Mouse (Mus musculus) thymus, postnatal 10 days (tissue): ENCODE data around the gene Dock9.
A peak's percentile ranks its signal among the peaks of the same experiment; 100 is the strongest.

Experiments
- DNase-seq, 2 experiments: peaks; one replicate each; pipeline ENCODE4 v3.0.0; 2021; ENCODE audit warnings: low spot score in 2 of 2

The Dock9 gene

DNA sequence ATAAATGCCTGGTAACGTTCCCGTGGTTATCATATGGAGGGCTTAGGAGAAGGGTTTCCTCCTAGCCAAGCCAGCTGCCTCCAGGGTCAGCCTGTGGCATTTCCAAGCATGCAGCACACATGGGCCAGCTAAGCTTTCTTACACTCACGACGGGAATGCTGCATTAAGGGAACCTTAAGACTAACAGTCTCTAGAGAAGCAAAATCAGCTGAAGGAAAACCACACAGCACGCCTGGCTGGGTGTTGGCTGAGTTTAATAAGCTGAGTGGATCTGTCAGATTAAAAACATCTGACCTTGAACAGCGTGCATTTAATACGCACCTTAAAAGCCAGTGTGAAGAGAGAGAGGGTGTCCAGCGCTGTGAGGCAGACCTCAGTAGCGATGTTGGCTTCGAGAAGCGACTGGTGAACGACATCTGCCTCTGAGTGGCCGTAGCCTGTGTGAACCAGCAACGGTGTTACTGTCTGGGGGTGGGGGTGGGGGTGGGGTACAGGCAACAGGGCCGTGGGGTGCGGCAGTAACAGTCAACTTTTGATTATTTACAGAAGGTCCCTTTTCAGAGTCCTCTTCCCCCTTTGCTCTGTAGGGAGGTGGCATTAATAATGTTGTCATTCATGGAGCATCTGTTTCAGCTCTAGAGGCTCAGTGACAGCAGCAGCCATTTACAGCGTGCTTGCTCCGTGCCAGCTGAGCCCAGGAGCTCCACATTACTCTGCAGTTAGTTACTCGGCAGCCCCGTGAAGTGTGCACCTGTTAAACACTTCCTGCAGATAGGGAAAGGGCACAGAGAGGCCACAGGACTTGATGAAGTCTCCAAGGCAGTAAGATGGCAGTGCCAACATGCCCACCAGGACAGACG is 211.5 kb downstream of the Dock9 start:
- DNase-seq, result no peak

GRCm38 (mm10) chr14:121579055-121579454 is 218.6 kb downstream of the Dock9 start:
- peak; percentile 30 to 61 for DNase-seq

DNA sequence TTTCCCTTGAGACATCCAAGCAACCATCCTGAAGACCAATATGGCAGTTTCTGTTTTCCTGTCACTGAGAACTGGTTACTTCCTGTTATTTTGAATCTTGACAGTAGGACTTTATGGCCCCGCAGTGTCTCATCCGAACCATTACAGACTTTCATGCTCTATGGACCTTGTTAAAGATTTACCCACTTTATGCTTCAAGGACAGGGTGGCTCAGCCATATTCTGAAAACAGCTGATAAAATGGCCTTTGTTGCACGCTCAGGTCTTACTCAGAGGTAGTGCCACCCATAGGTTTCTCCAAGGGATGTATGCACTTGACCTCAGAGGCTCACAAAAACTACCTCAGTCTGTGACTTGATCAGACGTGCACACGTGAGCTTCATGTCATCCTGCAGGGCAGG is 224.2 kb downstream of the Dock9 start:
- DNase-seq, result no peak

GRCm38 (mm10) chr14:121566794-121567201 is 230.8 kb downstream of the Dock9 start:
- no peak for DNase-seq

DNA sequence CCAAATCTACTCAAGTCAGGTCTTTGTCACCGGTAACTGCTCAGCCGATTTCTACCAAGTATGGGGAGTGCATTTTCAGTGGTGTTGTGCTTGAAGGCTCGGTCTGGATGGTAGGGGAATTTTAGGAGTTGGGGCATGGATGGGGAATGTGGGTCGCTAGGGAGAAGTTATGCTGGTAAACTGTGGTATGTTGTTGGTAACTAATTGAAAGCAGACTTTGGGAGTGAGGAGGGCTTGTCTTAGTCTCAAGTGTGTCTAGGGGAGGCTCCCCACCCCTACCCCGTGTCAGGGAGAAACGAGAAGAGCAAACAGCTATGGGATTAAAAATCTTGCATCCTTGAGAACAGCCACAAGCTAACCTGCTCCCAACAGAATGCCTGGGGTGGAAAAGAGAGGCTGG is 231.7 kb downstream of the Dock9 start:
- DNase-seq, result no peak

DNA sequence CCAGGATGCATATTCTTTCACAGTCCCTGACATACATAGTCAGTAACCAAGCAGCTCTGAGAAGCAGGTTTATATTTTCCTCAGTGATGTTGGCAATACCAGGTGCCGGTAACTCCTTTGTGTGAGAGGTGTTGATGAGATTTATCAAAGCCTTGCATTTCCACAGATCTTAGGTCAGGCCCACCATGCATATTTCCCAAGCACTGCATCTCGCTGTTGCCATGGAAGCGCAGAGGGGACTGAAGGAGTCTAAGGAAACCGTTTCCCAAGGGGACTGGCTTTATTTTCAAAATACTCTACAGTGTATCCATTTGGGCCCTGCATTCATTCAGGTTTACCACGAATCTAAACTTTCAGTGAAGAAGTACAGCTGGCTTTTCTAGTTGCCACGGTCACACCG is 233.0 kb downstream of the Dock9 start:
- DNase-seq, result no peak

- no peak for DNase-seq
These were observed 233.7 kb downstream of the Dock9 start for GRCm38 (mm10) chr14:121563954-121564353.

GRCm38 (mm10) chr14:121559026-121559425 is 238.6 kb downstream of the Dock9 start:
- no peak for DNase-seq

DNA sequence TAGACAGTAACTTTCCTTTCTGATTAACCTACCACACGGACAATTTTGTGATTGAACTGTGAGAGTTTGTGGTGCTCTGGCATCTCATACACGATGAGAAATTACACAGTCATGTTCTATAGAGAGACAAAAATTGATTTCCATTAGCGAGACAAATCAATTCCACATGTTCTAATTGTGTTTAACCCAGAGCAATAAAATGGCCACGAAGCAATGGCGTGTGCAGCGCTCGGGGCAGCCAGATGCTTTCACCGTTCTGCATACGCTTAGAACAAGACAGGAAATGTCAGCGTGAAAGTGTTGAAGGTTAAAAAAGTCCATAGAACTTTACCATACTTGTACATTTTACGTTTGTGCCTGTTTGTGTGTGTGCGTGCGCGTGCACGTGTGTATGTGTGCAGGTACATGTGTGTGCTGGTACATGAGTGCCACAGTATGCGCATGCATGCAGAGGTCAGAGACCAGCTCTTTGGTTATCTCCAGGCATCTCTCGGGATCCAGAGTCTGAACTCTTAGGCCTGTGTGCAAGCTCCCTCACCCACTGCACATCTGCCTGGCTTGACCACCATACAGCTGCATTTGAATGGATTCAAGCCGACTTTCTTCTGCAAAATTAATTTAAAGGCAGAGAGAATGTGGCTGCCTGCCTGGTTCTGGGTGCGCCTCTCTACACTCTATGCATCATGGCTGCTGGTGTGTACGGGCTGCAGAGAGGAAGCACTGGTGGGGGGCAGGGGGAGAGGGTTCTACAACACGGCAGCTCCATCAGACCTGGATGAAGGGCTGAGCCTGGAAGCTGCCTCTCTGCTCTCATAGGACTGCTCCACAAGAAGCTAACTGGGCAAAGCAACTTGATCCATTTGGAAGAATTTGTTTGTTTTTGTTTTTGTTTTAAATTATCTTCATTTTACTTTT is 241.0 kb downstream of the Dock9 start:
- no peak for DNase-seq

DNA sequence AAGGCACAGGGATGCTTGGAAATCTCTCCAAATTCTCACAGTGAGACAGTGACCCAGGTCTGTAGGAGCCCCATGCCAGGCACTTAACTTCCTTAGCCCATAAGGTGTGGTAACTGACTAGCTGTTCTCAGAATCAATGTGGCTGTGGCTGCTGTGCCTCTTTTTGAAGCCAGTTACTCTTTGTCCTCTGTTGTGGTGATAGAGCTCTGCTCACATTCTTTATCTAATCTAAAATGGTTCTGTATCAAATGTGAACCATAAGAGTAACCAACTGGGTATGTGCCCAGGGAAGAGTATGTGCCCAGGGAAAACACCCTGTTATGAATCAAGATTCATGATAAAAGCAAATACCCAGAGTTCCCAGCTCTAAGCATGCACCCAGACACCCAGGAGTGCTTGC is 243.9 kb downstream of the Dock9 start:
- no peak for DNase-seq

- DNase-seq, result peak; percentile 16 to 30
These were observed 245.1 kb downstream of the Dock9 start for GRCm38 (mm10) chr14:121552586-121552985.

DNA sequence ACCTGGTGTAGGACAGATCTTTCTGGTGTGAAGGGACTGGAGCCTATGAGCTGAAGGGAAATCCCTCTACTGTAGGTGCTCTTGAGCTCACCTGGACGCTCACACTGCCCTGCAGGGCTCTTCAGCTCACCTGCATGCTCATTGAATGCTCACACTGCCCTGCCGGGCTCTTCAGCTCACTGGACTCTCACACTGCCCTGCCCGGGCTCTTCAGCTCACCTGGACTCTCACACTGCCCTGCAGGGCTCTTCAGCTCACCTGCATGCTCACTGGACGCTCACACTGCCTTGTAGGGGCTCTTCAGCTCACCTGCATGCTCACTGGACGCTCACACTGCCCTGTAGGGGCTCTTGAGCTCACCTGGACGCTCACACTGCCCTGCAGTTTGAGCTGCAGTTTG is 247.8 kb downstream of the Dock9 start:
- DNase-seq, result no peak

- DNase-seq, result no peak
These were observed 249.9 kb downstream of the Dock9 start for GRCm38 (mm10) chr14:121547745-121548144.

DNA sequence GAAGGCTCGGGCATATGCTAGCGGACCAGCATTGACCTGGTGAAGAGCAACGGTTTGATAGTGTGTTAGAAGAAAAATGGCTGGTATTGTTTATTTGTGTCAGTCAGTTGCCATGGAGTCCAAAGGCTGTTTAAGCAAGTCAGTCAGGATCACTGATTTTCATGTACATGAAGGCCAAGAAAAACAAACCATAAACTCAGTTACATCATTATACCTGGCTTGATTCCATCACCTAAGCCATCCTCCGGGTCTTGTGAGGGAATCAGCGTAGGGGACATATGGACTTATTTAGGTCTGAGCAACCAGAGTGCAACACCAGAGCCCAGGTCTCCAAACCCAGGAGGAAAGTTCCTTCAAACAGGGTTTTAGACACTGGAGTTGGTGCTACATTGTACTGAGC is 251.0 kb downstream of the Dock9 start:
- no peak for DNase-seq

DNA sequence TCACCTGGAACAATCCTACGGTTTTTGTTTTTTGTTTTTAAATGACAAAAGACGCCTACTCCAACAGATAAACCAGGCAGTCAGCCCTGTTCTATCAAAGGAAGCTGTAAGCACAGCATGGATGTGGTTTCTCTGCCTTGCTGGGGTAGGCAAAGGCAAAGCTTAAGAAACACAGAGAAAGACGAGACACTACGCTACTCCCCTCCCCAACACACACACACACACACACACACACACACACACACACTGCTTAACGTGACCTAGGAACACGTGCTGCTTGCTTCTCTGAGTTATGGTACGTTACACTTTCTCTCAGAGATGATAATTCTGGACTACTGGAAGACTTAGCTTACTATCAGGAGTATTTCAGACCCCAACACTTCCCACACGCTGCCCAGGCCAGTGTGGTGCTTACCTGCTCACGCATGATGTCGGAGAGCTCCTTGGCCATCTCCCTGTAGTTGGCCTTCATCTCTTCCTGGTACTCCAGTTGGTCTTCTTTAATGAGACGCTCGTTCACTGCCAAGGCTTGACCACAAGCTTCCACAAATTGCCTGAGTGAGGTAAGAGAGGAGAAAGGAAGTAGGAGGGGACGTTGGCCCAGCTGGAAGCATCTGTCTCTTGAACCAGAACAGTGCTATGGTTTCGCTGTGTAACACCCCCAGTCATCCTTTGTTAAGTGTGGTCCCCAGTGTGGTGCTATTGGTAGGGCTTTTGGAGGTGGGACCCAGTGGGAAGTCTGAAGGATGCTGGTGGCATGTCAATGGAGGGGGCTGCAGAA is 251.9 kb downstream of the Dock9 start:
- no peak for DNase-seq

DNA sequence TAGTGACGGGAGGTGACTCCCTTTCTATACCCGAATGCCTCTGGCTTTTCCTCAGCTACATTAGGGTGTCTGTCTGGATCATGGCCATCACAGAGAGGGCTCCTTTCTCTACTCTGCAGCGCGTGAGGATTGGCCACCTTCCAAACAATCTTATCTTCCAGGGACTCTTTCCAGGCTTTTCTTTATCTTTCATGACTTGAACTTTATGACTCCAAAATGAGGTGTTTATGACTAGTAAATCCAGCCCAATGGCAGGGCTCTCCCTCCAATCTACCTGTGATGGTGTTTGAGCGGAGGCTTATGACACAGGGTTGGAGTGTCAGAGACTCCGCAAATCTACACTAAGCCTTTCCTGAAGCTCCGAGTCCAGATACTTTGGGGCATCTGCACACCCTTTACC is 256.4 kb downstream of the Dock9 start:
- no peak for DNase-seq

DNA sequence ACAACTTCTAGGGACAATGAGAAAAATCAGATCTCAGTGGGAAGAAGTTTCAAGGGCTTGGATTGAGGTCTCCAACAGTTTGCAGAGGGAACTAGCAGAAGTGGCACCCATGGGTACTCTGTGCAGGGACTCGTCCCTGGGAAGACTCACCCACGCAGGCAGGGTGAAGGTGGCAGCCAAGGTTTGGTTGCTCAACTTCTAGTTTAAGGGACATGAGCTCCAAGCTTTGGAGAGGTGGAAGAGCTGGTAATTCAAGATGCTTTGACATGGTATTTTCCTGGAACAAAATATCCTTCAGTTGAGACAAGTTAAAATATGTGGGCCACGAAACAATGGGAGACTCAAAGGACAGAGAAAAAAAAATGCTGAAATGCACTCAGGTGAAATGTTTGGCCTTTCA is 263.1 kb downstream of the Dock9 start:
- no peak for DNase-seq

DNA sequence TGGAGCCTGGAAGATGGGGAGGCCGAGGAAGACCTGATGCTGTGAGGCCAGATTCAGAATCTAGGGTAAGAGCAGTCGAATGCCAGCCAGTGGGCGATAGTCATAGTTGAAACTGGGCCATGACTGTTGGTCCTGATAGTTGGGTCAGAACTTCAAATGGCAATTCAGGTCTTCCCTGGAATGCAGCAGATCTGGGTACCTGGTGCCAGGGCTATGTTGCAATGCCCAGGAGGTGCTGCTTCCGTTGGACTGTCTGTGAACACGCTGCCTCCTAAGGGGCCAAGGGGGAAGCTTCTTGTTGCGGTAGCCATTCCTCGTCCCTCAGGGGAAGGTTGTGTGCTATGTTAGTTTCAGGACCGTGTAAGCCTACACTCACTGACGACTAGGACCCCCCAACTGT is 266.8 kb downstream of the Dock9 start:
- no peak for DNase-seq

DNA sequence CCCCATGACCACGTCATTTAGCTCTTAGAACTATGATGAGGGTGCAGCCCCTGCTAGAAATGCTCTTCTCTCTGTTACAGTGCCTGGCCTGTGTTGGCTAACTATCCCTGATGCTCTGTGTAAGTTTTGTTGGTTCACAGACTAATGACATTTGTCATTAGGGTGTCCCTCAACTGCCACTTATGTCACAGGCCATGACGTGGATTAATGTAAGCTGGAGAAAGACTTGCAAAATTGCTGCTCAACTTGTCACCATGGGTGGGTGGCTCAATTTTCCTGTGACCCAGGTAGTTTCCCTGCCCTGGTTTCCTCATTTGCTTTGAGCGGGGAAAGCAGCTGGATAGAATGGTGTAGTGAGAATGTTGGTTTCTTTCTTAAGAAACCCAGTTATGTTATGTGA is 269.8 kb downstream of the Dock9 start:
- DNase-seq, result no peak

DNA sequence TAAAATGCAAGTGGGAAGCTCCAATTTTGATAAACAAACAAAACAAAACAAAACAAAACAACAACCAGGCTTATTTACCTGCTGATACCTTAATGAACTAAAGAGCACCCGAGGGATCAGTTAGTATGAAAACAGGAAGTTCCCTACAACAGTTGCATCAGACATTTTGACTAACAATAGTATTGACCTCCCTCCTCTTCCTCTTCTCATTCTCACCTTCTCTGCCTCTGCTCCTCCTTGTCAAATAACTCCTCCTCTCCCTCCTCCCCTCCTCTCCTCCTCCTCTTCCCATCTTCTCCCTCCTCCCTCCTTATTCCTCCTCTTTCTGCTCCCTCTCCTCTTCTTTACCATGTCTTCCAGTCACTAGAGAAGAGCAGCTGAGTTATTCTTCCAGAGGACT is 270.4 kb downstream of the Dock9 start:
- DNase-seq, result no peak

DNA sequence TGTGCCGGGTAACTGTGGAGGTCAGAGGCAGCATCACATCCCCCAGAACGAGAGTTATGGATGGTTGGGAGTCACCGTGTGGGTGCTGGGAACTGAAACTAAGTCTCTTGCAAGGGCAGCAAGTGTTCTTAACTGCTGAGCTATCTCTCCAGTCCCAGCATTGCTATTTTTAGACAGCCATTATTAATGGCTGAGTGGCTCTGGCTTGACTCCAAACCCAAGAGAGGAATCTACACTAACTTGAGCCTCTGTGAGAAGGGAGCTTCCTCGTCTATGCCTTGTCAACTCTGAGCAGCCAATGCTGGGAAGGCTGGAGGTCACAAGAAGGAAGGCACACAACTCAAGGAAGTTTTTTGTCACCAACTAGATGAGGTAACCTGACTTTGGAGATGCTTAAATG is 275.9 kb downstream of the Dock9 start:
- no peak for DNase-seq

- DNase-seq, result no peak
These were observed 280.8 kb downstream of the Dock9 start for GRCm38 (mm10) chr14:121516881-121517280.
